In genomic region chr2:145958551-145958950, GRCm38 (mm10) we compare ENCODE assay signal across 19 mouse cellular contexts. TPM values are rescaled to one million over a fixed set of nuclear protein-coding genes. Genes with fewer than 3 reads are reported as not detected.
DNase-seq lines count a peak whose midpoint lies in the region; ATAC-seq lines count a peak whose summit lies in the region.
"Had no signal": no experiment of that assay in that cellular context is flagged by ENCODE, and none has a peak within 500 bp of the region (broad histone marks: within the 10 kb centered on the region; RNA-seq: fewer than 3 reads in every experiment).

No protein-coding gene starts in this region.

- H3K9me3 ChIP-seq in heart, embryonic 12.5 days (replicated peaks): no peaks in the 10 kb centered on the region
- no peaks in the 10 kb centered on the region for H3K9me3 ChIP-seq in hindbrain, embryonic 15.5 days
- H3K9me3 ChIP-seq: liver, embryonic 13.5 days; stomach, embryonic 15.5 days had no signal

- H3K27ac ChIP-seq in heart, embryonic 12.5 days (ENCODE audit: poor library complexity, severe bottlenecking): no peak overlapping the region
- H3K27ac ChIP-seq in hindbrain, embryonic 15.5 days (replicated peaks): no peak overlapping the region
- H3K27ac ChIP-seq: liver, embryonic 13.5 days; stomach, embryonic 15.5 days had no signal

- WGBS in heart, embryonic 12.5 days: 85% methylated on average over 7 of the region's 7 CpGs
- 36% methylated on average over 7 of the region's 7 CpGs for WGBS in hindbrain, embryonic 15.5 days

- H3K27me3 ChIP-seq in heart, embryonic 12.5 days (replicated peaks): no peaks in the 10 kb centered on the region
- no peaks in the 10 kb centered on the region for H3K27me3 ChIP-seq in hindbrain, embryonic 15.5 days
- H3K27me3 ChIP-seq: liver, embryonic 13.5 days; stomach, embryonic 15.5 days had no signal

- DNase-seq in heart, adult 11 months: peak; percentile 40
- DNase-seq in retina, postnatal 1 day: peak; percentile 17
- no peak for DNase-seq in retina, embryonic 14.5 days (ENCODE audit: low spot score)
- no peak for DNase-seq in right cerebral cortex, postnatal 25 days
- no peak for DNase-seq in heart, adult 18-20 months
- DNase-seq: cerebellum, adult 18-20 months; kidney, adult 18-20 months; kidney, postnatal 36 days; liver, embryonic 13.5 days; spleen, adult 18-20 months had no signal

- no peak overlapping the region for H3K4me3 ChIP-seq in heart, embryonic 12.5 days
- H3K4me3 ChIP-seq in hindbrain, embryonic 15.5 days: no peak overlapping the region
- H3K4me3 ChIP-seq: erythroblast, embryonic 14.5 days; liver, embryonic 13.5 days; megakaryocyte, embryonic 14.5 days; stomach, embryonic 15.5 days had no signal

- H3K4me2 ChIP-seq in heart, embryonic 12.5 days: no peak overlapping the region
- no peak overlapping the region for H3K4me2 ChIP-seq in hindbrain, embryonic 15.5 days
- H3K4me2 ChIP-seq: liver, embryonic 13.5 days; stomach, embryonic 15.5 days had no signal

- H3K36me3 ChIP-seq in heart, embryonic 12.5 days: no peaks in the 10 kb centered on the region
- H3K36me3 ChIP-seq in hindbrain, embryonic 15.5 days: no peaks in the 10 kb centered on the region
- H3K36me3 ChIP-seq: liver, embryonic 13.5 days; stomach, embryonic 15.5 days had no signal

- ATAC-seq in heart, embryonic 12.5 days (ENCODE audit: insufficient number of reproducible peaks, low FRiP score): no peak
- ATAC-seq in hindbrain, embryonic 15.5 days (ENCODE audit: low FRiP score, low read depth): 0 out of 2 replicates have a peak, but pooled peaks have one; percentile 36
- ATAC-seq in activated CD4-positive, CD25-positive, alpha-beta regulatory T cell, adult 4 months: no peak
- ATAC-seq: lung, postnatal 0 days had no signal

- no peak overlapping the region for H3K9ac ChIP-seq in heart, embryonic 12.5 days
- no peak overlapping the region for H3K9ac ChIP-seq in hindbrain, embryonic 15.5 days
- H3K9ac ChIP-seq: liver, embryonic 13.5 days; stomach, embryonic 15.5 days had no signal

- H3K4me1 ChIP-seq in heart, embryonic 12.5 days (replicated peaks): no peaks in the 10 kb centered on the region
- no peaks in the 10 kb centered on the region for H3K4me1 ChIP-seq in hindbrain, embryonic 15.5 days (replicated peaks)
- H3K4me1 ChIP-seq: liver, embryonic 13.5 days; stomach, embryonic 15.5 days had no signal

RNA-seq across cellular contexts. Expression of gene Crnkl1, which starts 23.7 kb away (rescaled TPM):
- polyA plus RNA-seq in heart, embryonic 12.5 days (2016; fragmentation: Nextera tagmentation; extraction: Ambion mirVana): 19.8 and 21.6 TPM in 2 replicates
- polyA plus RNA-seq in hindbrain, embryonic 15.5 days (2015; fragmentation: Nextera tagmentation; extraction: Ambion mirVana): 21.4 and 25.0 TPM in 2 replicates
- 10 to 100 TPM; 18.0 to 19.7 TPM for total RNA-seq in heart, adult 18-20 months (2021)
- 10 to 100 TPM; 53.1 to 55.4 TPM for polyA plus RNA-seq in activated CD4-positive, CD25-positive, alpha-beta regulatory T cell, adult 4 months (2017; shearing (Covaris generic))

RNA-seq across cellular contexts. Expression of gene Cfap61, which starts 24.0 kb away (rescaled TPM):
- polyA plus RNA-seq in heart, embryonic 12.5 days (2016; fragmentation: Nextera tagmentation; extraction: Ambion mirVana): 0.59 and 1.0 TPM in 2 replicates
- polyA plus RNA-seq in hindbrain, embryonic 15.5 days (2015; fragmentation: Nextera tagmentation; extraction: Ambion mirVana): 2.9 and 4.8 TPM in 2 replicates
- total RNA-seq in heart, adult 18-20 months (2021): 1 to 10 TPM in 1 of 2 experiments, under 1 TPM in 1; 0.37 to 1.2 TPM
- polyA plus RNA-seq in activated CD4-positive, CD25-positive, alpha-beta regulatory T cell, adult 4 months (2017; shearing (Covaris generic)): not detected
- total RNA-seq: gastrocnemius, postnatal 4 days; hematopoietic stem cell, adult 5-6 weeks had no signal
- polyA plus RNA-seq: erythroblast, embryonic 14.5 days had no signal

RNA-seq across cellular contexts. Expression of gene Naa20, which starts 56.7 kb away (rescaled TPM):
- polyA plus RNA-seq in heart, embryonic 12.5 days (2016; fragmentation: Nextera tagmentation; extraction: Ambion mirVana): 164 and 166 TPM in 2 replicates
- 126 TPM in 2 replicates for polyA plus RNA-seq in hindbrain, embryonic 15.5 days (2015; fragmentation: Nextera tagmentation; extraction: Ambion mirVana)
- 10 to 100 TPM; 82.5 to 82.7 TPM for total RNA-seq in heart, adult 18-20 months (2021)
- 100 to 1,000 TPM; 124 to 131 TPM for polyA plus RNA-seq in activated CD4-positive, CD25-positive, alpha-beta regulatory T cell, adult 4 months (2017; shearing (Covaris generic))

Comparison
In these comparisons a context has a peak if more than half of its experiments do, and no peak if none do; other contexts are left out.
1. DNase-seq: peak in heart, adult 11 months (single experiment) and retina, postnatal 1 day (single experiment); none in retina, embryonic 14.5 days (single experiment), right cerebral cortex, postnatal 25 days (single experiment) and heart, adult 18-20 months (0 of 2).